Mouse (Mus musculus): ENCODE measurements around the gene Rundc3a.

DNA sequence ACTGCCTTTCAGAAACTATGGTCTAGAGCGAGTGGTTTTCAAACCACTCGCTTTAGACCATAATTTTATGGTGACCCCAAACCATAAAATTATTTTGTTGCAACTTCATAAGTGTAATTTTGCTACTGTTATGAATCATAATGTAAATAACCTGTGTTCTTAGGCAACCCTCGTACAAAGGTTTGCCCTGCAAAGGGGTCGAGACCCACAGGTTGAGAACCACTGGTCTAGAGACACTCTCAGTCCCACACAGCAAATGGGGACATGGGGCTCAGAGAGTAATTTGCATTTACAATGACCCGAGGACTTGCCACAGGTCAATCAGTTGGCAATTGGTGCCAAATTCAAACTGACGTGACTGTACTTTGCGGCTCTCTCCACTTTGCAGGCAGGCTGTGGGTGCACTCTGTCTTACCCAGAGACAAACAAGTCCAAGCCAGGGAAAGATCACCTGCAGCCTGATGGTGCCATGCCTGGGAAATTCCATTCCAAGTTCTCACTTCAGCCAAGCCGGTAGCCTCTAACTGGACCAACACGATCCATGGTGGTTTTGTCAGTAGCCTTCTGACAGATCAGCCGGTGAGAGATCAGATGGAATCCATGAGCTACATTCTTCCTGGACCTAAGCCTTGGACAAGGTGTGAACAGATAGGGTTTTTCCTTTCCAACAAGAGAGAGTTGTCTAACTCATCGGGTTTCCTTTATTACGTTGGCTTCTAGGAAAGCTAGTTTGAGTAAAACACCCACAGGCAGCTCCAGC, 21.1 kb upstream of the Rundc3a start:
- TF ChIP-seq CTCF (IDR thresholded peaks at IDR 0.05; ENCODE audit: extremely low read depth, insufficient read depth, insufficient read length, insufficient replicate concordance): no peak
- no peak for TF ChIP-seq POLR2A (IDR thresholded peaks at IDR 0.05; ENCODE audit: low read depth, low read length)
